Mouse (Mus musculus): ENCODE results near the gene Aym1.
"Not testable (repeated sequence)": the region's sequence is repeated elsewhere in the genome, so short reads cannot be mapped to it uniquely, and the experiment has no call there.

The Aym1 gene

GRCm38 (mm10) chr5:113357186-113357585 lies at the start of gene Aym1:
Gene Aym1, plus strand, starts transcription at chr5:113357294.
- DNase-seq, result no peak

DNA sequence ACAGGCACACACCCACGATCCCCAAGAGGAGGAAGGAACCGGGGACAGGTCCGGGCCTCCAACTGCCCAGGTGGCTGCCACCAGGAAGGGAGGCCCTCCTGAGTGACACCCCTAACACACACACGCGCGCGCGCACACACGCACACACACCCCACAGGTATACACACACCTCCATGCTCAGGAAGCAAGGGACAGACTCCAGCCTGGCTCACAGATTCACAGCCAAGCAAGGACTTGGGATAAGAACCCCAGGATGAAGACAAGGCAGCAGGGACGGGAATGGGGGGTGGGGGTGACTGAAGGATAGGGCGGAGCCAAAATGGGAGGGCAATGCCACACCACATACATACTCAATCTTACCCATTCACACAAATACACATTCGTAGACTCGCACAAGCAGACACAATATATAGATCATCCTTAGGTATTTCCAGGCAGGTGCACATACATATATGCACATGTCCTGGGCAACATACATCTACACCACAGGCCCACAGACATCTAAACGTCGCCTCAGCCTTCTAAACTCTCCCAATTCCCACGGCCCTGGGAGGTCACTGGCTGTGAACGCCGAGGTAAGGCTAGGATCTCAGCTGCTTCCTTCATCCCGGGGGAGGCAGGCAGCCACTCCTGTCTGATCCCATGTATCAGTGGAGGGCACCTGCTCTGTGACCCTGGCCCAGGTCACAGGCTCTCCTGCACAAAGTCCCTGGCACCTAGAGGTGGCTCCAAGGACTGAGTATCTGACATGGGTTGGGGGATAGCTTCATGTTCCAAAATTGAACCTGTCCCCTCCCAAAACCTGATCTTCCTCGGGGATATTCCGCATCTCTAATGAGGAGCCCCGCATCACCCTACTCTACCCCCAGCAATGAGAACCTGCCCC lies 47.4 kb upstream of the Aym1 start:
- DNase-seq, result no peak

- DNase-seq, result peak; percentile 80
These were observed 46.6 kb upstream of the Aym1 start, which contains the start of gene Sgsm1 for GRCm38 (mm10) chr5:113310377-113311003. Gene Sgsm1, minus strand, starts transcription at chr5:113310786.

DNA sequence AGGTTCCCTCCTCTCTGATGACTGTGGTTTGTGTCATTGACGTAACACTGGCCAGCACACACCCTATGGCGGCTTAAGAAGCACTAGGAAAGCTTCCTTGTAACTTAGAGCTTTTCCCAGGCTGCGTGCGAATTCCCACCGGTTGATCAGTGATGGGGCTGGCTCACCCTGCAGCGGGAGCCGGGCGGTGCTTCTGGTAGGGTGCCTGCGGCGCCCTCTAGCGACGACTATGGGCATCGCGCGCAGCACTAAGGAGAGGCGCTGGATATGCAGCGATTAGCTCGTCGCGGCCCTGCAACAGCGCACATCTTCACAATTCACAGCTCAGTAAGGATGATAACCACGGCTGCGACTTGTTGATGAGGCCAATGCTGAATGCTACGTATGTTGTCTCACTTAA lies 43.1 kb upstream of the Aym1 start:
- peak; percentile 71 for DNase-seq

DNA sequence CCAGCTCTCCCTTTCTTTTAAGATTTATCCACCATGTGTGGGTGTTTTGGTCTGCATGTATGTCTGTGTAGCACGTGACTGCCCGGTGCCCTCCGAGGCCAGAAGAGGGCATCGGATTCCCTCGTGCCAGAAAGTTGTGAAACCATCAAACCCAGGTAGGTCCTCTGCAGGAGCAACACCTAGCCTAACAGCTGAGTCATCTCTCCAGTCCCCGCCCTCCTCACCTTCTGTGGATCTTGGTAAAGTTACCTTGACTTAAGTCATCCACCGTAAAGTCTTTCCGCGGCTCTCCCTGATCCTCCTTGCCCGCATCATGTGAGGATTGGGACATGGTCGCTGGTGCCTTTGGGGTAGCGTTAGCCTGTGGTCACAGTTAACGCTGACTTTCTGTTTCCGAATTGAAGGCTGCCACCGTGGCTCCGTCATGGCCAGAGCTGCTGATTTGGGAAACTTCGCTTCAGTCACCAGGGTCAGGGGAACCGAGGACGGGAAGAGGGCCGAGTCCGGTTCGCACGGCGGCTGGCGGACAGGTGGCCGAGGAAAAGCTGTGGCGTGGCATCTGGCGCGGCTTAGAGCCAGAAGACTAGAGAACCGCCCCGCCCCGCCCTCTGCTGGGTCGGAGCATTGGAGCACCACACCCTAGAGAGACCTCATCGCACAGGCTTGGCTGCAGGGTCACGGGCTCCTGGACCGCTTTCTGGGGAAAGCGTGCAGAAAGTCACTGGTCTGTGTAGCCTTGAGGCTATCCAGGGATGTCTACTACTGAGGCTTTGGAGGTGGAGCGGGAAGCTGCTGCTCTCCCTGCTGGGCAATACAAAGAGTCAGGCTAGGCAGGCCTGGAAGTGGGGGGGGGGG lies 33.1 kb upstream of the Aym1 start:
- DNase-seq, result no peak

GRCm38 (mm10) chr5:113329463-113329862 lies 27.6 kb upstream of the Aym1 start:
- DNase-seq, result no peak

- DNase-seq, result no peak
These were observed 26.9 kb upstream of the Aym1 start for GRCm38 (mm10) chr5:113330202-113330601.

DNA sequence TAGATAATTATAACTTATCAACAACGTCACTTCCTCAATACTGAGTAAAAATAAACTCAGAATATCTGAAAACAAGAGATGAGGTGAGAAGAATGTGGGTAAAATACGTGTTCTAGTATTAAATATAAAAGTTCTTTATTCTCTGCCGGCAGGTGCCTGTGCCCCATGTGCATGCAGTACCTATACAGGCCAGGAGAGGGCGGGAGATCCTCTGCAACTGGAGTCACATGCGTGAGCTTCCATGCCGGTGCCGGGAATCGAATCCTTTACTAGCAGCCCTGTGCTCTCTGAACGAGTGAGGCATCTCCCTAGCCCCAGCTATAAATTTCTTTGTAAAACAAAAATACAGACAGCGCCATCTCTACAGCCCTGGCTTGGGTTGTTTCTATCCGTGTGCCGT lies 24.9 kb upstream of the Aym1 start:
- peak; percentile 14 for DNase-seq

GRCm38 (mm10) chr5:113332899-113333298 lies 24.2 kb upstream of the Aym1 start:
- DNase-seq, result no peak

DNA sequence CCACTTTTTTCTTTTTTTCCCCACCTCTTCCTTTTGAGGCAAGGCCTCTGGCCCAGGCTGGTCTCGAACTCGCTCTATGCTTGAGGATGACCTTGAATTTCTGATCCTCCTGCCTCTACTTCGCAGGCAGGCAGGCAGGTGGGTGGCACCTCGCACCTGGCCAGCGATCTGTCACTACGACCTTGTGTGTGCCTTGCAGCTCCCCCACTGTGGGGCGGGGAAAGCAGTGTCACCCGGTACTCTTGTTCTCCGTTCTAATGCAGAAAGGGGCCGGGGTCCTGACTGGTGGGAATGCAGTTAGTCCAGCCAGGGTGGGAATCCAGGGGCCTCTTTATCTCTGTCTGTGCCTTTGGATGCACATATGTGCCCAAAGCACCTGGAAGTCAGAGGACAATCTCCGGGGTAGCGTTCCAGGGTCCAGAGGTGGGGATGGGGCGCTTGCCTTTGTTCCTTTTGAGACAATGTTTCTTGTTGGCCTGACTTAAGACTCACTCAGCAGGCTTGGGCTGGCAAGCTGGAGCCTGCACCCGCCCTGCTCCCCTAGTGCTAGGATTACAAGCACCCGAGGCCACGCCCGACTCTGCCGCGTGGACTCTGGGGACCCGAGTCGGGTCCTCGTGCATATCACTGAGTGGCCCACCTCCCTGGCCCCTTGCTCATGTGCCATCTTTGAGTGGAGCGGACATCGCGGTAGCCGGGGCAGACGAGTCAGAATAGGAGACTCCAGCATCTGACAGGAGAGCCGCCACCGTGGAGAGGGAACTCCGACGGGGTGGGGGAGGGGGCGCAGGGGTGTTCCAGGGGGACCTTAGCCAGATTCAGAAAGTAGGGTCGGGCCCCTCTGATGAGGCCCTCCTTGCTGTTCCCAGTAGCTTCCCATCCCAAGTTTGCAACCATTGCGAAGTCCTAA lies 22.2 kb upstream of the Aym1 start:
- DNase-seq, result no peak

- no peak for DNase-seq
These were observed 21.4 kb upstream of the Aym1 start for GRCm38 (mm10) chr5:113335732-113336131.

DNA sequence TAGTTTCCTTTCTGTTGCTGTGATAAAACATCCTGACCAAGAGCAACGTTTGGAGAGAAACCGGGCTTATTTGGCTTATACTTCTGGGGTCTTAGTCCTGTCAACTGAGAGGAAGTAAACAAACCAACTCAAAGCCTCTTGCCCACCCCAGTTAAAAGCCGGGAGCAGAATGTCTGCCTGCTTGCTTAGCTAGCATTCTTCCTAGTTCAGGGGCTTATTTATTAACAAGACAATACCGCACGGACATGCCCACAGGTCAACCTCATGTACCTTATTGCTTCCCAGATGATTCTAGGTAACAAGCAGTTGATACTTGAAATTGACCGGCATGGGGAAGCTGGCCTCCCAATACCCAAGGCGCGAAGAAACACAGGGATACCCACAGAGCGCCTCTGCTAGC lies 20.8 kb upstream of the Aym1 start:
- no peak for DNase-seq

DNA sequence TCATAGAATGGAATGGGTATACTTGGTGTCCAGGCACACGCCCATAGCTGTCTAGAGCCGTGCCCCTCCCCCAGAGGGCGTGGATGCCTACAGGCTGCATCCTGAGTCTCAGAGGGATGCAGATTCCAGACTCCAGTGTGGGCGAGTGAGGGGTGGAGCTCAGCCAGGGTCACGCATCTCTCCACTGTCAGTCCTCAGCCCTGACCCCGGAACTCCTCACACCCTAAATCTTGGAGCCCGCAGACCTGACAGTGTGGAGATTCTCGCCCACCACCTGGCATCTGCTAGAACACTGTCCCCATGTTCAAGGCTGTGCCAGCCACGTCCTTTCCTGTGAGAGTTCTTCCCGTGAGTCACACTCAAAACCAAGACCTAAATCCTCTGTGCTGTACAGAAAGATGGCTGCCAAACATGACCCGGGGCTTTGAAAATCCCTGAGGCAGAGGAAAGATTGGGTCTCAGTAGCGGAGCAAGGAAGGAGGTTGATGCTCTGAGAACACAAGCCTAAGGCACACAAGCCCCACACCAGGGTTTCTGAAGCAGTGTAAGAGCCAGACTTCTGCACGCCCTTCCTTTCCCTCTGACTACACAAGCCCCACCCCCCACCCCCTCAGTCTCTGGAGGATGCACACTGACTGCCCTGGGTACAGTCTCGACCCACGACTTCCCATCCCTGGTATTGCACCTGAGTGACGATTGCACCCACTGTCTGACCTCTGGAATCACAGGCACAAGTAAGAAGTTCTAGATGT lies 12.3 kb upstream of the Aym1 start:
- DNase-seq, result no peak

DNA sequence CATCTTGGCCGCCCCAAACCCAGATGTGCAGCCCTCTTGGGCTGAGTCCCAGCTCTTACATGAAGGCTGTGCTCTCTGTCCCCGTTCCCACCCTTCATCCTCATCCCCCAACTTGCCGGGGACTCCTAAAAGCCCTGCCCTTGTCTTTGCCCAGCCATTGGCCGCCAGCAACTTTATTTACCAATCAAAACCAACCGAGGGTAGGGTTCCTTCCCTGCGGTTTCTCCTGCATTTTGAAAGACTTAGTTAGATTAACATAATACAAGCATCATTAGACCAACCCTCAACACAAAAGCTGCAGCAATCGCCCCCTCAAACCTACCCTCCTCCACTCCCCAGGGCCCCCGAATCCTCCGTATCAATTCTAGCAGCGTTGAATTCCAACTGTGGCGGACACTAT lies 11.3 kb upstream of the Aym1 start:
- no peak for DNase-seq

GRCm38 (mm10) chr5:113346651-113347050 lies 10.4 kb upstream of the Aym1 start:
- DNase-seq, result not testable (repeated sequence)

DNA sequence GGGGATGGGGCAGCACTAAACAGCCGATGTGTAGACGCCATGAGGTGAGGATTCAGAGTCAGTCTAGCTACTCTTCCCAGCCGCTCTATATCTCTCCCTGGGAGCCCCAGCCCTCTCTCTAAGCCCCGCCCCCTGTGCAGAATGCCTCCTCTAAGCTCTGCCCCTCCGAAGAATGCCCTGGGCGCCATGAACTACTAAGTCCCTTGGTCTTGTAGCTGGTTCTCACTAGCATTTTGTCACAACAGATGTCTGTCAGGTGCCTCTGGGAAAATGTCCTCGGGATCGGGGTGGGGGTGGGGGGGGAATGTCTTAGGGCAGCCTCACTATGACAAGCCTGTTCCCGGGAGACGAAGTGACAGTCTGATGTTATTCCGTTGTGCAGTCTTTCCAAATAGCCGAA lies 9.5 kb upstream of the Aym1 start:
- no peak for DNase-seq

DNA sequence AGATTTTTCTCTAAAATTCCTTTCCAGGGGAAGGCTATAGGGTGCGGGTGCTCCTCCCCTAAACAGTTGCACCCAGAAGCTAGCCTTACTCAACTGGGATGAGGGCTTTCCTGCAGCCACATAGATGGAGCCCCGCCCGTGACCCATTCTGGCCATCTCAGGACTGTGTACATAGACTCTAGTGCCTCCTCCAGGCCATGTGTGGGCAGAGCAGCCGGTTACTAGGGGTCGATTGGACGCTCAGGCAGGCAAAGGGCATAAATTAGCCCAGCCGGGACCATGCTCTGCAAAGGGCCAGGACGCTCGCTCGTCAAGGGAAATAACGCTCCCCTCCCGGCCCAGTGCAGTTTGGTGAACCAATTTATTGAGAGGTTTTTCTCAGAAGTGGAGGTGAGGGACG lies 8.5 kb upstream of the Aym1 start:
- DNase-seq, result no peak

GRCm38 (mm10) chr5:113349226-113349625 lies 7.9 kb upstream of the Aym1 start:
- no peak for DNase-seq

GRCm38 (mm10) chr5:113349810-113350209 lies 7.3 kb upstream of the Aym1 start:
- DNase-seq, result no peak

- no peak for DNase-seq
These were observed 5.3 kb upstream of the Aym1 start for GRCm38 (mm10) chr5:113351768-113352167.

DNA sequence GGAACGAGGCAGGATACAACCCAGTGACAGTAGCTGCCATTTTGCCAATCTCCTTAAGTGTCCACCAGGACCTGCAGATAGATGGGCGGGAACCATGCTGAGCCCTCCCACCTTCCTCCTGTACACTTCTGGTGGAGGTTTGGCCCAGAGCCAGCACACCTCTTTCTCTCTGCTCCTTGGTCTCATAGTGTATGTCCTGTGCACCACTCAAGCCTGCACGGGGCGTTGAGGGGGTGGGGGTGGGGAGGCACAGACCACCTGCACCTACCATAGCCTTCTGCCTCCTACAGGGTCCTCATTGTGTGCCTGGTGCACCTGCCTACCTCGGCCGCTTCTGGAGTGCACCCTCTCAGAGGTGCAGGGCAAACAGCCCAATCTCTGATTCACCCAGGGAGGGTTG lies 4.5 kb upstream of the Aym1 start:
- DNase-seq, result no peak

DNA sequence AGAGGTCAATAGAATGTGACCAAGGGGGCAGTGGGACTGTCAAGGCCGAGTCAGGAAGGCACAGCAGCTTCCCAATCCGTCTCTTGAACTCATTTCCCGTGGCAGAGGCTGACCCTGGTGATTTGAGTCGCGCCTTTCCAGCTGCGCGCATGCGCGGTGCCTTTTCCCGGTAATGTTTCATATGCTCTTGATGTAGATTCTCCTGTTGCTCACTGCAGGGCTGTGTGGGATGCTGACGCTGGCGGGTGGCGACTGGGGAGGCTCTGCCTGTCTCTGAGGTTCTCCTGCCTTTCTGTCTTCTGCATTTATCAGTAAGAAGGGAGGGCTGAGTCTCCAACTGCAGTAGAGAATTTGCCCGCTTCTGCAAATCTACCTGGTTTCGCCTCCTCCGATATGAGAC lies 2.8 kb upstream of the Aym1 start:
- DNase-seq, result no peak

Data from lung, postnatal 14 days (tissue).